Mouse (Mus musculus) fat pad, adult 2 months (tissue): ENCODE data around the gene Slc16a14.
A peak's percentile ranks its signal among the peaks of the same experiment; 100 is the strongest.
"Not testable (repeated sequence)": the region's sequence is repeated elsewhere in the genome, so short reads cannot be mapped to it uniquely, and the experiment has no call there.

Experiments
- DNase-seq: peaks from one replicate; pipeline ENCODE4 v3.0.0-alpha.2; 2011; ENCODE audit warnings: low read depth, low spot score; ENCODE audit errors: extremely low read depth

Slc16a14 gene

GRCm38 (mm10) chr1:84934503-84935333, at the start of gene Slc16a14:
Slc16a14 (minus strand) TSS chr1:84935134.
- no peak for DNase-seq

DNA sequence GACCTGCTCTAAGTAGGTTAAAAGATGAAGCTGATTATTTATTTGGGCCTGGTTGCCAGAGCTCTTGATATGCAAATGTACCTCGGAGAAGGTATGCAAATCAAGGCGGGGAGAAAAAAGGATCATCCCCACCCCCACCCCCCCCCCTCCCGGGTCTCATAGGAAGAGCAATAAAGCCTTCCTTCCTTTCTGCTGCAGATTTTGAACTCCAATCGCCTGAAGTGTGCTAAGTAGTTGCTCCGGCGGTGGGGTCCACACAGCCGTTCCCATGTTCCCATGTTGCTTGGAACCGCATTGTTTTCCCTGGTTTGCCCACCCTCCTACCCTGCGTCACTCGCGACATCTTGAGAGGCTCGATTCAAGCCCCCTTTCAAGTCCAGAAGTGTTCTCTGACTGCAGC, 26.8 kb upstream of the Slc16a14 start:
- DNase-seq, result not testable (repeated sequence)

- DNase-seq, result not testable (repeated sequence)
These were observed 22.8 kb upstream of the Slc16a14 start for GRCm38 (mm10) chr1:84957713-84958112.

GRCm38 (mm10) chr1:84956771-84957170, 21.8 kb upstream of the Slc16a14 start:
- DNase-seq, result not testable (repeated sequence)

GRCm38 (mm10) chr1:84952456-84953181, 17.7 kb upstream of the Slc16a14 start:
- peak; percentile 30 for DNase-seq

DNA sequence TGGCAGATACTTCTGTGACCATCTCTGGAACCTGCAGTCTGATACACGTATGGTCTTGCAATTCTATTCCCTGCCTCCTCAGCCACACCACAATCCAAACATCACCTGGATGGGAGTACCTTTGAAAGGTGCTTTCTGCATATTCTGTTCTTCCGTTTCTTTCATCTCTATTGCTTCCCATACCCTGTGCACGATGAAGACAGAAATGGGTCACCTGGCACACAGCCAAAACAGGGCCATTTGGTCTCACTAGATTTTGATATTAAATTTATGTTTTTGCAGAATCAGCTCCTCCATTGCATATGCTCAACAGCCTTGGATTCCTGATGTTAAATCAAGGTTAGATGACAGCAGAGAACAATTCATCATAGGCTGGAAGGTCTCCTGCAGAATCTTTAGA, 16.6 kb upstream of the Slc16a14 start:
- no peak for DNase-seq

DNA sequence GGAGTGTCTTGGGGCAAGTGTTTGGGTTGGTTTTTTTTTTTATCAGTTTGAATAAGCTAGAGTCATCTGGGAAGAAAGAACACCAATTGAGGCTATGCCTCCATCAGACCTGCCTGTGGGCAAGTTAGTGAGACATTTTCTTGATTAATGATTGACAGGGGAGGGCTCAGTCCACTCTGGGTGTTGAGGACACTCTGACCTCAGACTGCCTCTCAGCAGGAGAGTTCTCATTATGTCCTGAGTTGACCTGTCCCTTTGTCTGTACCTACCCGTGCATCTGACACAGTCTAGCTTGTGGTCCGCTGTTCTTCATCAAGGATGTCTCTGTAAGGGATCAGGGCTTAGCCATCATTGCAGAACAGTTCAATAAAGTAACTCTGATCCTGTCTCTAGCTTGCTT, 12.5 kb upstream of the Slc16a14 start:
- DNase-seq, result no peak

DNA sequence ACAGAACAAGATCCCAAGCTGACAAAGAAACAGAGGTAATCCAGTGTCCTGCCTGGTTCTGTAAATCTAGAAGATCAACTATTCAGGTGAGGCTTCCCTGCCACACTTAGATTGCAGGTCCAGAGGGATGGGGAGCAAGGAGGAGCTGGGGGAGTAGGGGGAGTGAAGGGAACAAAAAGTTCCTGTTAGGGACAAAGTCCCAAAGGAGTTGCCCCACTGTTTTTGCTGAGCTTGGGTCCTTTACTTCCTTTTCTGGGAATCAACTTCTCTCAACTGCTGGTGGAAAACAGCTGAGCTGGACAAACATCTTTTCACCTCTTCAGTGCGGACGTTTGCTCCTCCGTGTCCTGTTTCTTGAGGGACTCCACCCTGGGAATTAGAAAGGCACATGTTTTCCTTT, 11.0 kb upstream of the Slc16a14 start:
- DNase-seq, result no peak

DNA sequence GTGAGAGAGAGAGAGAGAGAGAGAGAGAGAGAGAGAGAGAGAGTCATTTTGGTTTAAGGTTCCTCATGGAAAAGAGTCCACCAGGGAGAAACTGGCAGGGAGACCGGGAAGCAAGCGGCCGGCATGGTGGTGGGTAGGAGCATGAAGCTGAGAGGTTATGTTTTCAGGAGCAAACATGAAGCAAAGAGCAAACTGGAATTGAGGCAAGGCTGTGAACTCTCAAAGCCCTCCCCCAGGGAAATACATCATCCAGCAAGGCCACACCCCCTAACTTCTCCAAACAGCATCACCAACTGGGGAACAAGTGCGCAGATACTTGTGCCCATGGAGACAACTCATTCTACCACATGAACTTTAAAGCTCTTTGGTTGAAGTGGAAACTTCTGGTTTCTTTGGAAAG, 8.6 kb upstream of the Slc16a14 start:
- DNase-seq, result no peak

GRCm38 (mm10) chr1:84942666-84943065, 7.7 kb upstream of the Slc16a14 start:
- DNase-seq, result no peak

DNA sequence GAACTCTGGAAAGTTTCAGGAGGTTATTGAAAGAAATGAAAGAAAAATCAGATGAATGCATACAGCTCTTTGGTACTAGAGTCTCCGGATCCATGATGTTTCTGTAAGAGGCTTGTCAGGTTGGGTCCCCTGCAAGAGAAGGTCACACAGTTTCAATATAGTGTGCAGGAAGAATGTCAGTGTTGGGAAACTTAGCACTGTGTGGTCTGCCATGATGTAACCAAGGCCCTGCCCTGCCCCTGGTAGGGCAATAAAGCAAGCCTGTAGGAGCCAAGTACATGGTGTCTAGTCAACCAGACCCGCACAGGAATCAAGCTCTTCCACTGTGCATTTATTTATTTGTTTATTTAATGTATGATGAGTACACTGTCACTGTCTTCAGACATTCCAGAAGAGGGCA, 5.4 kb upstream of the Slc16a14 start:
- DNase-seq, result no peak

DNA sequence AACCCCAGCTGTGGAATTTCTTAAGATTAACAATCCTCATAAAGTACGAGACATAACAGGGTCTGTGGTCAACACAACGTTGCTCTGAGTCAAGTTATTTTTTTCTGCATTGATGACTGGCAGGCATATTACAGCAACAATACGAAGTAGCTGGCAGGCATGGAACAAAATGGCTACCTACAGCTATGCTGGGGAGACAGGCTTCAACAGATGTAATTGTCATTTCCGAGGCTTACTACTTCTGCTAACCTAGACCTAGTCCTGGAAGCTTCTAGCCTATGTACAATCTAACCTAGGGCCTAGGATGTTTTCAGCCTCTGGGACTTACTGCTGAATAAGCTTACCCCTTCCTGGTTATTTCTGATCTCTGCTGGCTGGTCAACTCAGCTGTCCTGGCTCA, 4.5 kb upstream of the Slc16a14 start:
- DNase-seq, result no peak

DNA sequence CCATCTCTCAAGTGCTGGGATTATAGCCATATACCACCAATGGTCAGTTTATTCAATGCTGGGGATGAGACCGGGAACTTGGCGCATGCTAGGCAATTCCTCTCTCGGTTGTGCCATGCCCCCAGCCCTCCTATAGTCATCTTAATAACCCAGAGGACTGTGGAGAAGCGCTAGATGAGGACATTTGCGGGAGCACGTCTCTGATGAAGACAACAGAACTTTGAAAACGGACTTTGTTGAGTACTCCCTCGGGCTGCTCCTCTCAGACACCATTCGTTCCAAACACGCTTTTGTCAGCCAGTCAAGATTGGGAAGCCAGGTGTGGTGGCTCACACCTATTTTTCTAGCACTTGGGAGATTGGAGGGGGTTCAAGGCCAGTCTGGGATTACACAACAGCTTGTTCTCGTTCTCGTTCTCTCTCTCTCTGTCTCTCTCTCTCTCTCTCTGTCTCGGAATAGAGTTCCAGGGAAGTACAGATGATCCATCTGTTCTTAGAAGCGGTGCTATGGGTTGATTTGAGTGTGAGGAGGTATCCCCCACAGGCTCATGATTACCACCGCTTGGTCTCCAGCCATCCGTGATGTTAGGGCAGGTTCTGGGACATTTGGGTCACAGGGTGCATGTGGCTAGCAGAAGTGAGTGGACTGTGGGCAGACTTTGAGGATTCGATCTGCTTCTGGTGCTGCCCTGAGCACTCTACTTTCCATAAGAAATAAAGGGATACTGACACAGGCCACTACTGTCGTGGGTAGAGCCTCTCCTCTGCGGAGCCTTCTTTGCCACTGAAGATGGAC, 2.0 kb upstream of the Slc16a14 start:
- no peak for DNase-seq

- peak; percentile 62 for DNase-seq
These were observed 734 bp upstream of the Slc16a14 start for GRCm38 (mm10) chr1:84935668-84936067.

GRCm38 (mm10) chr1:84934151-84934502, 807 bp downstream of the Slc16a14 start:
- DNase-seq, result no peak

- DNase-seq, result no peak
These were observed 1.3 kb downstream of the Slc16a14 start for GRCm38 (mm10) chr1:84933472-84934150.

- no peak for DNase-seq
These were observed 9.3 kb downstream of the Slc16a14 start for GRCm38 (mm10) chr1:84925599-84925998.

GRCm38 (mm10) chr1:84924134-84924533, 10.8 kb downstream of the Slc16a14 start:
- no peak for DNase-seq

DNA sequence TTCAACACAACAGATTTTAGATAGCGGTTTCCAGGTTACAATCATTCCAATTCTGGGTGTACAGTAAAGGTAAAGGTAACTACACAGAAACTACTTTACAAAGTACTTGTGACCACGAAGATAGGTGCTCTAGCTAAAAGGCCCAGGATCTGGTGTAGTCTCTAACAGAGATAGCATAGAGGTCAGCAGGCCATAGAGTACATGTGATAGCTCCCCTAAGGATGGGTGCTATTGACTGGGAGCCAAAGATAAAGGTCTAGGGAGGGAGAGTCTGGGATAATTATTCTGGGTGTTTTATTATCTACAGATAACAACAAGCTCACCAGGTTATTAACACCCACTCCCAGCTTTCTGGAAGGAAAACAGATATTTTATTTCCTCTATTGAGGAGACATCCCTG, 11.5 kb downstream of the Slc16a14 start:
- DNase-seq, result no peak

DNA sequence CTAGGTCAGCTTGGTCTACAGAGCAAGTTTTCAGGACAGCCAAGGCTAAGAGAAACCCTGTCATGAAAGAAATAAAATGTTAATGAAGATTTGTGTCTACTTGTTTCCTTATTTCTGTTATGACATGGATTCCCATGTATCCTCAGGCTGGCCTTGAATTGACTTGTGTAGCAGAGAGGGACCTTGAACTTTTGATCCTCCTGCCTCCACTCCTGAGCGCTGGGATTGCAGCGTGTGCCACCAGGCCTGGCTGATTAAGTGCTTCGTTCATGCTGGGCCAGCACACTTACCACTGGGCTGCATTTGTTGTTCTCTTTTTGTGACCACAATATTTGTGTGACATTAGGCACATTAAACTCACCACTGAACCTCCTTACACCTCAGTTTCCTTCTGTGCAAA, 16.1 kb downstream of the Slc16a14 start:
- DNase-seq, result no peak

DNA sequence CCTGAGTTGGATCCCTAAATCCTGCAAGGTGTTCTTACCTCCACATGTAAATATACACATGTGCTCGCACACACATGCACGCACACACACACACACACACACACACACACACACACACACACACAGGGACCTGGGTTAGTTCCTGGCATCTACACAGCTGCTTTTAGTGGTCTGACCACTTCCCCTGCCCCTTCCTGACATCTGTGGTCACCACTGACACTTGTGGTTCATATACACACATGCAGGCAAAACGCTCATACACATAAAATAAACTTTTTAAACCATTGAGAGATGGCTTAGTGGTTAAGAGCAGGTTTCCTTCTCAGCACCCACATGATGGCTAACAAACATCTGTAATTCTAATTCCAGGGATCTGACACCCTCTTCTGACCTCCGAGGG, 19.9 kb downstream of the Slc16a14 start:
- DNase-seq, result no peak
